Mouse (Mus musculus) 416B (cell line): Measurements from ENCODE around the gene Rhd.
"Not testable (repeated sequence)": the region's sequence is repeated elsewhere in the genome, so short reads cannot be mapped to it uniquely, and the experiment has no call there.

ENCODE experiments used
- DNase-seq: peaks from one replicate; pipeline ENCODE4 v3.0.0; 2011; ENCODE audit warnings: low read depth

Gene Rhd

GRCm38 (mm10) chr4:134863937-134864729 is at the start of gene Rhd:
TSS of gene Rhd (plus strand) at chr4:134864536.
- no peak for DNase-seq

GRCm38 (mm10) chr4:134817706-134818105 is 46.6 kb upstream of the Rhd start:
- DNase-seq = no peak

GRCm38 (mm10) chr4:134821061-134821460 is 43.3 kb upstream of the Rhd start:
- DNase-seq = no peak

GRCm38 (mm10) chr4:134823560-134823959 is 40.8 kb upstream of the Rhd start:
- DNase-seq = peak; percentile 18

GRCm38 (mm10) chr4:134825864-134826263 is 38.5 kb upstream of the Rhd start:
- DNase-seq = not testable (repeated sequence)

- no peak for DNase-seq
These were observed 38.0 kb upstream of the Rhd start for GRCm38 (mm10) chr4:134826348-134826747.

GRCm38 (mm10) chr4:134827806-134828205 is 36.5 kb upstream of the Rhd start:
- DNase-seq = no peak

GRCm38 (mm10) chr4:134831934-134832333 is 32.4 kb upstream of the Rhd start:
- no peak for DNase-seq

GRCm38 (mm10) chr4:134835486-134835885 is 28.9 kb upstream of the Rhd start:
- DNase-seq = no peak

GRCm38 (mm10) chr4:134838221-134838620 is 26.1 kb upstream of the Rhd start:
- DNase-seq = peak; percentile 47

GRCm38 (mm10) chr4:134838706-134839105 is 25.6 kb upstream of the Rhd start:
- DNase-seq = not testable (repeated sequence)

- DNase-seq = no peak
These were observed 24.1 kb upstream of the Rhd start for GRCm38 (mm10) chr4:134840231-134840630.

- no peak for DNase-seq
These were observed 20.8 kb upstream of the Rhd start for GRCm38 (mm10) chr4:134843566-134843965.

GRCm38 (mm10) chr4:134847587-134847986 is 16.7 kb upstream of the Rhd start:
- peak; percentile 43 for DNase-seq

GRCm38 (mm10) chr4:134850551-134850950 is 13.8 kb upstream of the Rhd start:
- no peak for DNase-seq

GRCm38 (mm10) chr4:134851236-134851635 is 13.1 kb upstream of the Rhd start:
- no peak for DNase-seq

GRCm38 (mm10) chr4:134851876-134852275 is 12.5 kb upstream of the Rhd start:
- peak; percentile 40 for DNase-seq

GRCm38 (mm10) chr4:134852438-134853255 is 11.7 kb upstream of the Rhd start:
- DNase-seq = no peak

GRCm38 (mm10) chr4:134853259-134853636 is 11.1 kb upstream of the Rhd start, which contains the start of gene Maco1:
TSS of gene Maco1 (minus strand) at chr4:134853345.
- peak; percentile 98 for DNase-seq

- DNase-seq = peak; percentile 93
These were observed 10.5 kb upstream of the Rhd start for GRCm38 (mm10) chr4:134853637-134854485.

GRCm38 (mm10) chr4:134855371-134855770 is 9.0 kb upstream of the Rhd start:
- DNase-seq = no peak

- no peak for DNase-seq
These were observed 8.3 kb upstream of the Rhd start for GRCm38 (mm10) chr4:134856056-134856455.
